Mouse (Mus musculus) c-Kit-positive CD71-positive TER-119-positive erythroid progenitor cells, embryonic 14.5 days (primary cell): ENCODE results near the gene Uri1.

Experiments
- DNase-seq: peaks from one replicate; pipeline ENCODE4 v3.0.0-alpha.2; 2013; ENCODE audit warnings: low spot score

The Uri1 gene

DNA sequence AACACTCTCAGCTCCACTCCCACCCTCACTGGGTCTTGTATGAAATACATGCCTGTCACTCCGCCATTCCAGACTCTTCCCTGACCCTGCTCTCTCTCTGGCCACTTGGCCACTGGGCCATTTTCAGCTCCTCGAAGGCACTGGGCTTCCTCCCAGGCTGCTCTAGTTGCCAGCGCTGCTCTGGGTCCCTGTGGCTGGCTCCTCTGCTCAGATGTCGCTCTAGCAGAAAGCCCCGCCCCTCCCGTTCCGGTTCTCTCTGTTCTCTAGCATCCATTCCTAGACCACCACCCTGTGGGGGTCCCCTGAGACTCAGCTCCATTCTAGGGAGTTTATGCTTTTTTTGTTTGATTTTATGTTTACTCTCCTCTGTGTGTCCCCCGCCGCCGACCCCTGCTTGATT, 104.4 kb downstream of the Uri1 start:
- no peak for DNase-seq

- DNase-seq = no peak
These were observed 106.5 kb downstream of the Uri1 start for GRCm38 (mm10) chr7:37916762-37917439.

- DNase-seq = no peak
These were observed 111.6 kb downstream of the Uri1 start for GRCm38 (mm10) chr7:37911802-37912122.

DNA sequence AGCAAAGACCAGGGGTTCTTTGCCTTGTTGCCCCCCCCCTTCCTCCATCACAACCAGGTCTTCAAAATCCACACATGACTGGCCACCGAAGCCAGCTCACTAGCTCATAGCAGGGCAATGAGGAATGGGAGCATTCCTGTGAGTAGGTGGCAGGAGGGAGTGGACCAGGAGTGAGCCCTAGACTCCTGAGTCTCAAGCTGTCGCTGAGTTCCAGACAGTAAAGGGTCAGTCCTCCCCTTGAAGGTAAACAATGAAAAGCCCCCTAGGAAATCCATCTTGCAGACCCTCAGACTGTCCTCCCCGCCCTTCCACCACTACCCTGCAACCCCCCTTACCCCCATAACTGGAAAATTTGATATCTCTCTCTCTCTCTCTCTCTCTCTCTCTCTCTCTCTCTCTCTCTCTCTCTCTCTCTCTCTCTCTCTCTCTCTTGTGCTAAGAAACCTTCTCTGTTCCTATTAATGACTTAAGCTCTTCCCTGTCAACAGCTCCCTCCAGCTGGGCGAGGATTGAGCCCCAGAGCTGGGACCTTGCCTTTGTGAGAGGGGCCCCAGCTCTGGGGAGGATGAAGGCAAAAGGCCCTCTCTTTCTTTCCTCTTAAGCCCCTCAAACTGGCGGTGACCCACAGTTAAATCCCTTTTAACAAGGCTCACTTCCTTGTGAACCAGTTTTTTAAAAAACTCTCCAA, 112.1 kb downstream of the Uri1 start:
- no peak for DNase-seq

DNA sequence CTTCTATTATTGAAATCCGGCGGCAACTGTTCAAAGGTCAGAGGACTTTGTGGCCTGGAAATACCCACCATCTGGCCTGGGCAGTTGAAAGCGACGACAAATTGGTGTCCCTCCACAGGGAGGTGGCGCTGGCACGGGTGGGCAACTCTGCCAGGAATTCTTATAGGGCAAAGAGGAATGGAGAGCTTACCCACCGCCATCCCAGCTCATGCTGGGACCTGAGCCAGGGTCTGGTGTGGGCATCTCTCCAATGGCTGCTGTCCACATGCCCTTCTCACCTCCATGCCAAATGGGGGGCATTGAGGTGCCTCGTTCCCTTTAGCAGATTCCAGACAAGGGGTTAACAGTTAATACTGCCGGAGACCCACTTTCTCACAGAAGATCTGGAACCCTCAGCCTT, 113.2 kb downstream of the Uri1 start:
- DNase-seq = no peak
